Mouse (Mus musculus) lung, postnatal 0 days (tissue): ENCODE measurements around the gene Tenm3.

Experiments
- CTCF ChIP-seq: IDR thresholded peaks from 2 replicates; pipeline ENCODE4 v1.5.1; 2016; ENCODE audit warnings: antibody characterized with exemption, mild to moderate bottlenecking
- EP300 ChIP-seq: IDR thresholded peaks from 2 replicates; pipeline ENCODE4 v1.6.1; 2016; ENCODE audit warnings: antibody characterized with exemption, mild to moderate bottlenecking, control low read depth

GRCm38 (mm10) chr8:48670895-48671294, 172.9 kb downstream of the Tenm3 start:
- no peak for TF ChIP-seq EP300
- no peak for TF ChIP-seq CTCF
